Mouse (Mus musculus) cerebellum, adult 2 months (tissue): ENCODE results near the gene Rnd1.

Experiments used
- CTCF ChIP-seq: fragments of 200-500 bp; IDR thresholded peaks from 2 replicates; pipeline ENCODE4 v1.5.1; 2011; ENCODE audit warnings: low read depth, mild to moderate bottlenecking, control low read depth, low read length, moderate library complexity, borderline replicate concordance; ENCODE audit not compliant: insufficient read depth
- POLR2A ChIP-seq: fragments of 200-500 bp; IDR thresholded peaks from 2 replicates; pipeline ENCODE4 v1.6.1; 2011; ENCODE audit warnings: low read length, control low read depth, borderline replicate concordance; ENCODE audit not compliant: insufficient read depth

DNA sequence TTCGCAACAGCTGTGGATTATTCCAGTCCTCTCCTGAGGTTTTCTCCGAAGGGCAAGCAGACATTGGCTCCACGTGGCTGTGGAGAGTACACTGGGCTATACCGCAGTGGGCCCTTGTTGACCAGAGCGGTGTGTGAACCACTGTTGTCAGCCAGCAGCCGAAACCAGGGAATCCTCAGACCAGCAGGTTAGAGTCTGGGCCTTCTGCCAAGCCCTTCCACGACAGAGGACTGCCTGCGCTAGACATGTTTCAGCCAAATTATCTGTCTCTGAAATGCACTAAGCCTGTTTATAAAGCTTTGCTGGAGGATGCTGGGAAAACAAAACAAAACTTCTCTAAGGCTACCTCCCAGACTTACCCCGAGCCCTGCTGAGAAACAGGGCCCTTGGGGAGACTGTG, 62.7 kb downstream of the Rnd1 start:
- TF ChIP-seq CTCF, result no peak
- TF ChIP-seq POLR2A, result no peak
